Comparison of ENCODE assay signal across 9 mouse cellular contexts in the genomic region with DNA sequence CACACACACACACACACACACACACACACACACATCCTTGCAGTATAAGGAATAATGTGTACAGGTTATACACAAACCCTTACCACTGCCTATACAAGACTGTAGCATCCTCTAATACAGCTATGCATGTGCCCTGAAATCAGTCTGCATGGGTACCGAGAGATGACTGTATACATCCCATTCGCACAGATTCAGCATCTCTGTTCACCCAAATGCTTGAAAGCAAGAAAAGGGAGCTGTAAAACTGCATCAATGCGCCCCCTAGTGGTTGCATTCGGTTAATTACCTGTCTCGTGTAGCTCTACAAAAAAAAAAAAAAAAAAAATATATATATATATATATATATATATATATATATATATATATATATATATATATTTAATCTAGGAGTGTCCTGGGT.
DNase-seq lines count a peak whose midpoint lies in the region; ATAC-seq and TF ChIP-seq lines count a peak whose summit lies in the region.
"Had no signal": no experiment of that assay in that cellular context is flagged by ENCODE, and none has a peak within 500 bp of the region (broad histone marks: within the 10 kb centered on the region; RNA-seq: fewer than 3 reads in every experiment).

No protein-coding gene starts in this region.

- intact Hi-C loops in gastrocnemius, adult 2 months (cut with DNase I): no loop called here

- H3K4me2 ChIP-seq in midbrain, embryonic 13.5 days (replicated peaks): no peak overlapping the region
- no peak overlapping the region for H3K4me2 ChIP-seq in stomach, postnatal 0 days (replicated peaks; ENCODE audit: low read depth)
- H3K4me2 ChIP-seq: limb, embryonic 13.5 days had no signal

- H3K4me1 ChIP-seq in midbrain, embryonic 13.5 days (replicated peaks): peaks cover 8% of the 10 kb centered on the region; the same call in 1 of the 2 replicates
- no peaks in the 10 kb centered on the region for H3K4me1 ChIP-seq in stomach, postnatal 0 days (replicated peaks; ENCODE audit: control insufficient read depth, insufficient read depth)
- H3K4me1 ChIP-seq: limb, embryonic 13.5 days had no signal

- H3K36me3 ChIP-seq in midbrain, embryonic 13.5 days: no peaks in the 10 kb centered on the region
- H3K36me3 ChIP-seq in stomach, postnatal 0 days (ENCODE audit: control insufficient read depth, insufficient read depth, low read length): no peaks in the 10 kb centered on the region
- H3K36me3 ChIP-seq: limb, embryonic 13.5 days had no signal

- TF ChIP-seq CTCF in gastrocnemius, adult 2 months (IDR thresholded peaks at IDR 0.05): peak; percentile 62
- peak; percentile 65 for TF ChIP-seq CTCF in stomach, postnatal 0 days (IDR thresholded peaks at IDR 0.05; ENCODE audit: low read depth)

- no peak overlapping the region for H3K27ac ChIP-seq in gastrocnemius, adult 2 months
- H3K27ac ChIP-seq in midbrain, embryonic 13.5 days: no peak overlapping the region
- H3K27ac ChIP-seq in stomach, postnatal 0 days (replicated peaks): no peak overlapping the region
- H3K27ac ChIP-seq: limb, embryonic 13.5 days had no signal

- no peak overlapping the region for H3K9ac ChIP-seq in midbrain, embryonic 13.5 days (replicated peaks)
- no peak overlapping the region for H3K9ac ChIP-seq in stomach, postnatal 0 days (ENCODE audit: low read length)
- H3K9ac ChIP-seq: limb, embryonic 13.5 days had no signal

- TF ChIP-seq EP300 in stomach, postnatal 0 days (optimal IDR thresholded peaks at IDR 0.05): no peak

- ATAC-seq in midbrain, embryonic 13.5 days: peak; percentile 44; the same call in 1 of the 2 replicates
- ATAC-seq in stomach, postnatal 0 days (ENCODE audit: low FRiP score, low TSS enrichment): no peak

- DNase-seq in gastrocnemius, adult 2 months: peak; percentile 65
- no peak for DNase-seq in gastrocnemius, adult 8-10 months (ENCODE audit: low spot score in 2 of 2)
- DNase-seq in adrenal gland, adult (ENCODE audit: inconsistent age in 2 of 2, low spot score in 1 of 2): peak; percentile 40 to 79
- peak; percentile 49 for DNase-seq in embryo, embryonic 11.5 days (ENCODE audit: low read depth, low spot score)
- DNase-seq in heart, postnatal 4 days: peak; percentile 81
- DNase-seq in left cerebral cortex, adult 11 months (ENCODE audit: low spot score): peak; percentile 31
- peak; percentile 68 for DNase-seq in stomach, postnatal 0 days (ENCODE audit: low spot score)

- H3K27me3 ChIP-seq in midbrain, embryonic 13.5 days: no peaks in the 10 kb centered on the region
- no peaks in the 10 kb centered on the region for H3K27me3 ChIP-seq in stomach, postnatal 0 days (ENCODE audit: control insufficient read depth, insufficient read depth, low read length)
- H3K27me3 ChIP-seq: limb, embryonic 13.5 days had no signal

- no peak overlapping the region for H3K4me3 ChIP-seq in gastrocnemius, adult 2 months
- no peak overlapping the region for H3K4me3 ChIP-seq in midbrain, embryonic 13.5 days (replicated peaks)
- H3K4me3 ChIP-seq in stomach, postnatal 0 days (ENCODE audit: low read depth, low read length): no peak overlapping the region
- H3K4me3 ChIP-seq: limb, embryonic 13.5 days had no signal

- WGBS in midbrain, embryonic 13.5 days: 22% methylated on average over 5 of the region's 5 CpGs
- 18% methylated on average over 5 of the region's 5 CpGs for WGBS in stomach, postnatal 0 days

- H3K9me3 ChIP-seq in midbrain, embryonic 13.5 days: no peaks in the 10 kb centered on the region
- no peaks in the 10 kb centered on the region for H3K9me3 ChIP-seq in stomach, postnatal 0 days (ENCODE audit: control insufficient read depth, low read length)
- H3K9me3 ChIP-seq: limb, embryonic 13.5 days had no signal

Comparison
In these comparisons a context has a peak if more than half of its experiments do, and no peak if none do; other contexts are left out.
1. DNase-seq: peak in gastrocnemius, adult 2 months (single experiment), adrenal gland, adult (2 of 2), embryo, embryonic 11.5 days (single experiment), heart, postnatal 4 days (single experiment), left cerebral cortex, adult 11 months (single experiment) and stomach, postnatal 0 days (single experiment); none in gastrocnemius, adult 8-10 months (0 of 2).